Mouse (Mus musculus) forebrain, postnatal 0 days (tissue): ENCODE data around the gene Nfya. TPM values are rescaled to one million over a fixed set of nuclear protein-coding genes. Genes with fewer than 3 reads are reported as not detected.
A peak's percentile ranks its signal among the peaks of the same experiment; 100 is the strongest.

Source experiments
- ATAC-seq: fragments of 200-750 bp; cut with Nextera tagmentation; 2 replicates; pipeline ENCODE4 v1.8.0; 2017; ENCODE audit warnings: mild to moderate bottlenecking, moderate library complexity
- DNase-seq: peaks from one replicate; pipeline ENCODE4 v3.0.0-alpha.2; 2015
- H3K27ac ChIP-seq: fragments of 300-500 bp; sonication (generic); 2 replicates; pipeline ENCODE4 v1.5.1; 2014; ENCODE audit warnings: low read depth, mild to moderate bottlenecking, antibody characterized with exemption, low read length, moderate library complexity, mixed read lengths
- H3K27me3 ChIP-seq: fragments of 300-500 bp; sonication (generic); 2 replicates; pipeline ENCODE4 v1.6.1; 2014; ENCODE audit warnings: mild to moderate bottlenecking, low read length, mixed read lengths; ENCODE audit not compliant: insufficient read depth
- H3K36me3 ChIP-seq: fragments of 300-500 bp; sonication (generic); 2 replicates; pipeline ENCODE4 v1.6.1; 2014; ENCODE audit warnings: mild to moderate bottlenecking, moderate library complexity; ENCODE audit not compliant: insufficient read depth
- H3K4me1 ChIP-seq: fragments of 300-500 bp; sonication (generic); 2 replicates; pipeline ENCODE4 v1.6.1; 2014; ENCODE audit warnings: antibody characterized with exemption; ENCODE audit not compliant: insufficient read depth
- H3K4me2 ChIP-seq: fragments of 300-500 bp; sonication (generic); 2 replicates; pipeline ENCODE4 v1.6.1; 2014; ENCODE audit warnings: low read depth, mild to moderate bottlenecking, moderate library complexity
- H3K4me3 ChIP-seq: fragments of 300-500 bp; sonication (generic); 2 replicates; pipeline ENCODE4 v1.5.1; 2014; ENCODE audit warnings: low read depth, low read length, mixed read lengths
- H3K9ac ChIP-seq: fragments of 300-500 bp; sonication (generic); 2 replicates; pipeline ENCODE4 v1.6.1; 2014; ENCODE audit warnings: mild to moderate bottlenecking
- H3K9me3 ChIP-seq: fragments of 300-500 bp; sonication (generic); 2 replicates; pipeline ENCODE4 v1.6.1; 2016; ENCODE audit warnings: low read length
- CTCF ChIP-seq: sonication (generic); IDR thresholded peaks from 2 replicates; pipeline ENCODE4 v1.5.1; 2016; ENCODE audit warnings: antibody characterized with exemption, control low read depth, low read depth
- WGBS: fragments of 180-500 bp; shearing (Covaris S2); extraction: QIAGEN DNeasy Blood & Tissue Kit; methylation state at CpG from one replicate; pipeline ENCODE4 v1.1.7; 2014; 5-methylcytosine and 5-hydroxymethylcytosine counted together
- polyA plus RNA-seq: library from polyadenylated mRNA; unstranded; fragments of >200 nt; fragmentation: Nextera tagmentation; extraction: Ambion mirVana; gene quantifications from 2 replicates; pipeline ENCODE4 v1.2.1, GENCODE M21; 2015
- total RNA-seq: library from RNA; depleted of rRNA; stranded (reverse); fragments of >200 nt; gene quantifications from 2 replicates; pipeline ENCODE4 v1.2.3, GENCODE M21; 2014

Nfya gene
- total and polyA plus RNA-seq, 2 experiments from 2014 or later: 6.6 to 35.0 TPM

GRCm38 (mm10) chr17:48372987-48373386, 36.7 kb downstream of the Nfya start:
- H3K4me3 ChIP-seq: no peak overlapping the region
- no peak overlapping the region for H3K9ac ChIP-seq
- WGBS: 78% methylated on average over 8 of the region's 8 CpGs
- ATAC-seq (peak; percentile 54), DNase-seq (peak; percentile 13)
- H3K27me3 ChIP-seq: no peaks in the 10 kb centered on the region
- no peaks in the 10 kb centered on the region for H3K36me3 ChIP-seq
- H3K4me2 ChIP-seq: no peak overlapping the region
- no peaks in the 10 kb centered on the region for H3K9me3 ChIP-seq
- H3K27ac ChIP-seq: no peak overlapping the region
- TF ChIP-seq CTCF: no peak
- H3K4me1 ChIP-seq: no peaks in the 10 kb centered on the region

DNA sequence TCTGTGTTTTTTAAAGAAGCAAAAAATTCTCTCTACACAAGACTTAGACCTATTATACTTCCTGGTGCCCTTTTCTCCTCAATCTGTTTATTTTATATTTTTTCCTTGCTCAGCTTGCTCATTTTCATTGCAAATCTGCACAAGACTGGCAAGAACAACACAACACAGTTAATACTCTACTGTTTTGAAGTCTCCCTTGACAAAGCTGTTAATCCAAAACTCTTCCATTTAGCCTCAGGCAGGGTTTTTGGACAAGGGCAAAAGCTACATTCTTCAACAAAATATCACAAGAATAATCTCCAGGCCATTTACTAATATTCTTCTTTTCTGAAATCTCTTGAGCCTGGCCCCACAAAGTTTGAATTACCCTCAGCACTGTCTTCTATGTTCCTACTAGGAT, 38.1 kb downstream of the Nfya start:
- no peak overlapping the region for H3K4me3 ChIP-seq
- no peaks in the 10 kb centered on the region for H3K9me3 ChIP-seq
- no peaks in the 10 kb centered on the region for H3K27me3 ChIP-seq
- H3K36me3 ChIP-seq: no peaks in the 10 kb centered on the region
- no peak overlapping the region for H3K9ac ChIP-seq
- no peak overlapping the region for H3K4me2 ChIP-seq
- no peak for DNase-seq
- no peak overlapping the region for H3K27ac ChIP-seq
- H3K4me1 ChIP-seq: no peaks in the 10 kb centered on the region
- TF ChIP-seq CTCF: no peak
- no peak for ATAC-seq

- H3K27me3 ChIP-seq: no peaks in the 10 kb centered on the region
- H3K4me1 ChIP-seq: peaks cover 3% of the 10 kb centered on the region; the same call in 1 of the 2 replicates
- ATAC-seq (no peak), DNase-seq (no peak)
- H3K4me3 ChIP-seq: no peak overlapping the region
- 89% methylated on average over 5 of the region's 5 CpGs for WGBS
- no peaks in the 10 kb centered on the region for H3K9me3 ChIP-seq
- H3K27ac ChIP-seq: no peak overlapping the region
- no peak for TF ChIP-seq CTCF
- H3K9ac ChIP-seq: no peak overlapping the region
- H3K36me3 ChIP-seq: no peaks in the 10 kb centered on the region
- H3K4me2 ChIP-seq: no peak overlapping the region
Observed at GRCm38 (mm10) chr17:48366806-48367205, 42.9 kb downstream of the Nfya start.

- Histone ChIP-seq H3K4me2 (no peak overlapping the region), H3K27me3 (no peaks in the 10 kb centered on the region), H3K36me3 (no peaks in the 10 kb centered on the region), H3K9ac (no peak overlapping the region), H3K27ac (no peak overlapping the region), H3K4me3 (no peak overlapping the region), H3K4me1 (peaks cover 3% of the 10 kb centered on the region; the same call in 1 of the 2 replicates), H3K9me3 (no peaks in the 10 kb centered on the region)
- 65% methylated on average over 9 of the region's 9 CpGs for WGBS
- TF ChIP-seq CTCF: no peak
- DNase-seq: no peak
- no peak for ATAC-seq
Observed at GRCm38 (mm10) chr17:48365511-48366155, 44.1 kb downstream of the Nfya start.

GRCm38 (mm10) chr17:48363421-48363965, 46.2 kb downstream of the Nfya start:
- Histone ChIP-seq H3K36me3 (no peaks in the 10 kb centered on the region), H3K27me3 (no peaks in the 10 kb centered on the region), H3K4me1 (peaks cover 3% of the 10 kb centered on the region; the same call in 1 of the 2 replicates), H3K9me3 (no peaks in the 10 kb centered on the region), H3K4me3 (no peak overlapping the region), H3K9ac (no peak overlapping the region), H3K4me2 (no peak overlapping the region), H3K27ac (no peak overlapping the region)
- DNase-seq: no peak
- WGBS: 61% methylated on average over 6 of the region's 6 CpGs
- ATAC-seq: peak; percentile 20; the same call in 1 of the 2 replicates
- no peak for TF ChIP-seq CTCF

GRCm38 (mm10) chr17:48362966-48363365, 46.7 kb downstream of the Nfya start:
- Histone ChIP-seq H3K4me3 (no peak overlapping the region), H3K27me3 (no peaks in the 10 kb centered on the region), H3K4me2 (no peak overlapping the region), H3K27ac (no peak overlapping the region), H3K36me3 (no peaks in the 10 kb centered on the region), H3K9ac (no peak overlapping the region), H3K9me3 (no peaks in the 10 kb centered on the region), H3K4me1 (peaks cover 3% of the 10 kb centered on the region; the same call in 1 of the 2 replicates)
- 62% methylated on average over 8 of the region's 8 CpGs for WGBS
- TF ChIP-seq CTCF: no peak
- ATAC-seq (peak; percentile 53), DNase-seq (peak; percentile 72)

DNA sequence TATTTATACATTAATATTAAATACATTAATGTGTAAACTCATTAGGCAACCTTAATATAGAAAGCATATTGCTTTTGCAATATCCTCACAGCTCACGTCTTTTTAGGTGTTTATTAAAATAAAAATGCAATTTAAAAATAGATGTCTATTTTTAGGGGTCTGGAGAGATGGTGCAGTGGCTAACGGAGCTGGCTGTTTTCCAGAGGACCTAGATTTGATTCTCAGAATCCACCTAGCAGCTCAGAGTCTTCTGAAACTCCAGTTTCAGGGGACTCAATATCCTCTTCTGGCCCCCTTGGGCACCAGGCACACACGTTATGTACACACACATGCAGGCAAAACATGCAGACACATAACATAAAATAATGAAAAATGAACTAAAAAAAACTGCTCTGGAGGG, 47.4 kb downstream of the Nfya start:
- Histone ChIP-seq H3K4me2 (no peak overlapping the region), H3K4me3 (no peak overlapping the region), H3K9me3 (no peaks in the 10 kb centered on the region), H3K36me3 (no peaks in the 10 kb centered on the region), H3K4me1 (peaks cover 3% of the 10 kb centered on the region; the same call in 1 of the 2 replicates), H3K27ac (no peak overlapping the region), H3K27me3 (no peaks in the 10 kb centered on the region), H3K9ac (no peak overlapping the region)
- DNase-seq (peak; percentile 9), ATAC-seq (no peak)
- 53% methylated on average over 3 of the region's 3 CpGs for WGBS
- TF ChIP-seq CTCF: no peak
